Mouse (Mus musculus) mature B cell (primary cell): ENCODE results near the gene Hoxc11.

Experiments
- in situ Hi-C: fragments of 300-500 bp; cut with MboI; formaldehyde crosslinking; loops from 2 replicates; pipeline ENCODE4 v1.14.3; 2019

Hoxc11 gene

GRCm38 (mm10) chr15:102937036-102937666 is 17.1 kb upstream of the Hoxc11 start:
- in situ Hi-C loops: no loop called here

GRCm38 (mm10) chr15:102939256-102940155 is 14.7 kb upstream of the Hoxc11 start:
- in situ Hi-C loops: no loop called here

GRCm38 (mm10) chr15:102942739-102943467 is 11.3 kb upstream of the Hoxc11 start:
- in situ Hi-C loops: no loop called here

GRCm38 (mm10) chr15:102943468-102943813 is 10.8 kb upstream of the Hoxc11 start:
- in situ Hi-C loops: no loop called here

- in situ Hi-C loops: no loop called here
Measured at GRCm38 (mm10) chr15:102945185-102946077, 8.8 kb upstream of the Hoxc11 start.

- in situ Hi-C loops: no loop called here
Measured at GRCm38 (mm10) chr15:102947276-102947675, 7.0 kb upstream of the Hoxc11 start.

- in situ Hi-C loops: no loop called here
Measured at GRCm38 (mm10) chr15:102948842-102949241, 5.4 kb upstream of the Hoxc11 start.

GRCm38 (mm10) chr15:102949696-102950095 is 4.5 kb upstream of the Hoxc11 start:
- in situ Hi-C loops: no loop called here

- in situ Hi-C loops: no loop called here
Measured at GRCm38 (mm10) chr15:102950877-102951276, 3.4 kb upstream of the Hoxc11 start.

- in situ Hi-C loops: no loop called here
Measured at GRCm38 (mm10) chr15:102953561-102953960, 666 bp upstream of the Hoxc11 start.

GRCm38 (mm10) chr15:102955007-102955382 is 768 bp downstream of the Hoxc11 start:
- in situ Hi-C loops: no loop called here

GRCm38 (mm10) chr15:102955833-102956640 is 1.8 kb downstream of the Hoxc11 start:
- in situ Hi-C loops: no loop called here

GRCm38 (mm10) chr15:102956906-102957305 is 2.7 kb downstream of the Hoxc11 start:
- in situ Hi-C loops: no loop called here

GRCm38 (mm10) chr15:102959663-102960191 is 5.5 kb downstream of the Hoxc11 start:
- in situ Hi-C loops: no loop called here

- in situ Hi-C loops: no loop called here
Measured at GRCm38 (mm10) chr15:102961728-102962127, 7.5 kb downstream of the Hoxc11 start.

GRCm38 (mm10) chr15:102962492-102962891 is 8.3 kb downstream of the Hoxc11 start:
- in situ Hi-C loops: no loop called here

- in situ Hi-C loops: no loop called here
Measured at GRCm38 (mm10) chr15:102963259-102963658, 9.0 kb downstream of the Hoxc11 start.

GRCm38 (mm10) chr15:102963671-102964640 is 9.7 kb downstream of the Hoxc11 start:
- in situ Hi-C loops: no loop called here
